Comparison of ENCODE assay signal across 2 mouse cellular contexts in genomic region chr4:139961329-139961728, GRCm38 (mm10). TPM values are rescaled to one million over a fixed set of nuclear protein-coding genes. Genes with fewer than 3 reads are reported as not detected.
"Had no signal": no experiment of that assay in that cellular context is flagged by ENCODE, and none has a peak within 500 bp of the region (broad histone marks: within the 10 kb centered on the region; RNA-seq: fewer than 3 reads in every experiment).

No protein-coding gene starts in this region.

RNA-seq across cellular contexts. Expression of gene Klhdc7a, which starts 6.5 kb away (rescaled TPM):
- total RNA-seq: hematopoietic stem cell, adult 5-6 weeks had no signal
- polyA plus RNA-seq: heart, embryonic 14.5 days had no signal
